Mouse (Mus musculus): ENCODE data around the gene Heca.
"Not testable (repeated sequence)": the region's sequence is repeated elsewhere in the genome, so short reads cannot be mapped to it uniquely, and the experiment has no call there.

The Heca gene

DNA sequence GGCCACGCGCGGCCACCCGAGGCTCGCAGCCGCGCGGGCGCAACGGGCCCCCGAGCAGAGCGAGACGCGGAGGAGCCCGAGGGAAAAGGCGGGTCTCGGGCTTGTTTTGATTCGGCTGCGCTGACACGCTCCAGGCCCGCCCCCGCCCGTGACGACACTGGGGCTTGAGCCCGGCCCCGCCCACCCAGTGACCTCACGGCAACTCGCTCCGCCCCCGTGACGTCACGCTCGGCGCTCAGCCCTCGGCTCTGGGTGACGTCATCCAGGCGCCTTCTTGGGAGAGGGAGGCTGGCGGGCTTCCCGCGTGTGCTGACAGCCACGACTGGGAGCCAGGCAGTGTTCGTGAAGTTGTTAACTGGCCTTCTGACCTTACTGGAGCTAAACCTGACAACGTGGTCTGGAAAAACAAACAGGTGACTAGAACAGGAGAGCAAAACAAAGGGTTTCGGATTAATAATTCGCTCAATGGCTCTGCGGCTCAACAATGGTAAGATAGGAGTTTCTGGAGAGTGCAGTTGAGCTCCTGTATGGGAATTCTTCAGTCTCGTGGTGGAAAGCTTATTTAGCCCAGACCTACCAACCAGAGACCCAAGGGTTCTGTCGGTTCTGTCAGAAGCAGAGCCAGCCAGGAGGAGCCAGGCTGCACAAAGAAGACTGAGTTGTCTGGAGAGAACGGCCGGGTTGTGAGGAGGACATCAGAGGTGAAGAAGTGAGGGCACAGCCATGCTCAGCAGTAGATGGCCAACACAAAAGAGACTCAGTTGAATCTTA lies at the start of gene Heca:
Gene Heca (minus strand): TSS at position 108 of the 771 bp plus-strand sequence.
- DNase-seq (ENCODE audit: low read depth, low spot score), result peak; percentile 80

GRCm38 (mm10) chr10:17990576-17990975 lies 42.7 kb upstream of the Heca start:
- no peak for DNase-seq (ENCODE audit: low read depth, low spot score)

- DNase-seq (ENCODE audit: low read depth, low spot score), result no peak
These were observed 41.3 kb upstream of the Heca start for GRCm38 (mm10) chr10:17989136-17989535.

DNA sequence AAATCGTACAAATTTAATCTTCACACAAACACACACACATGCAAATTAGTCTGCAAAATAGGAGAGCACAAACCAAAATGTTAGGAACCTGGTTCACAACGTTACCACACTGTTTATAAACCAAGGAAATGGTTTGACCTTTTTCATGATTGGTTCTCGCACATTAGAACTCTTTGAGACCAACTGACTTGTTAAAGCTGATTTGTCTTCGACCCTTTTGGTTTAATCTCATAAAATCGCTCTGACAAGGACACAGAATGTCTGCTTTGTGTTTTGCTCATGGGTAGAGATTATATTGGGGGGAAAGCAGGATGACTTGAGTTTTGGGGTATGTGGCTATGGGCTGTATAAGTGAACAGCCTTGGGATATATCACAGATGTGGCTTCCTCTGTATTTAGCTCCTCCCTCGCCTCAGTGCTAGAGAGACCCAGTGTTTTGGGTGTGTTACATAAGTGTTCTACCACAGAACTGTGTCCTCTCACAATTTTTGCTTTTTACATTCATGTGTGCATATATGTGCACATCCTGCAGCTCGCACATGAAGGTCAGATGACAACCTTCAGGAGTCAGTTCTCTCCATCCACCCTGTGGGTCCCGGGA lies 40.1 kb upstream of the Heca start:
- no peak for DNase-seq (ENCODE audit: low read depth, low spot score)

- DNase-seq (ENCODE audit: low read depth, low spot score), result no peak
These were observed 35.4 kb upstream of the Heca start for GRCm38 (mm10) chr10:17983313-17983712.

GRCm38 (mm10) chr10:17966090-17966489 lies 18.2 kb upstream of the Heca start:
- no peak for DNase-seq (ENCODE audit: low read depth, low spot score)

DNA sequence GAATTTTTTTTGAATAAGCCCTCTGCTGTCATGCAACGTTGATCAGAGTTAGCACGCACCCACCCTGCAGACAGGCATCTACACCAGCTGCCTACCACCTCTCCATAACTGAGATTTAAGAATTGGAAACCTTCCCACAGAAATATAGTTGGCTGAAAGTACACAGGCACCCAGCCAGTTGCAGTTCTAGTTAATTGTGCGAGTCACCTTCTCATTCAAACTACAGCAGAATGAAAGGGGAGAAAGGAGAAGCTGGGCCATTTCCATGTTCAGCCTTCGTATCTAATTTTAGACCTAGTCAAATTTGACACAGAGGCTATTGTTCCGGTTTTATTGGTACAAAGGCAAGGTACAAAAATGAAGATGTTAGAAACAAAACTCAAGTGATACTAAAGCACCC lies 2.9 kb upstream of the Heca start:
- DNase-seq (ENCODE audit: low read depth, low spot score), result peak; percentile 62

DNA sequence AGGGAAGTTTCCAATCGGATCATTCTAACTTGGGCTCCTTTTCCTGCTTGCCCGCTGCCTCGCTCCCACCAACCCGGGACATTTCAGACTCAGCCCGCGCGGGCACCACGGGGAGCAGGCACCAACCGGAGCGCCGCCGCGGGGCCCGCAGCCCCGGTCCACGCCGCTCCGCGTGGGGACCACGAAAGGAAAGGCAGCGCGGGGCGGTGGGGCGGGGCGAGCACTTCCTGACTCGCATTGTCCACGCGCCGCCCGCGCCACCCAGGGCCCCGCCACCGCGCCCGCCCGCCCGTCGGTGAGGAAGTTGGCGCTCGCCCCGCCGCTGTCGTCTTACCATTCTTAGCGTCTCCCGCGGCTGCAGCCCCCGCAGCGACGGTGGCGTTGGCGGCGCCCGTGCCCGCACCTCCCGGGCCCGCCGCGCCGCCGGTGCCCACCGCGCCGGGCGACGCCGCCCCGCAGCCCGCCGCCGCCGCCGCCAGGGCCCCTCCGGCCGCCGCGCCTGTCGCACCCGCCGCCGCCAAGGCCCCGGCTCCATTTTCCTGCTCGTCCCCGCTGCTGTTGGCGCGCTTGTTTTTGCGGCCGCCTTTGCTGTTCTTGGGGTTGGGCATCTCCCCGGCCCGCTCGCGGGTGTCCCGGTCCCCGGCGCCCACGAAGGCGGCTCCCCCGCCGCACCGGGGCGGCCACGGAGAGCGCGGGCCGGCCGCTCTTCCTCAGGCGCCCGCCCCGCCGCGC lies 526 bp downstream of the Heca start:
- DNase-seq (ENCODE audit: low read depth, low spot score), result no peak

- DNase-seq (ENCODE audit: low read depth, low spot score), result not testable (repeated sequence)
These were observed 1.1 kb downstream of the Heca start for GRCm38 (mm10) chr10:17946799-17947174.

- no peak for DNase-seq (ENCODE audit: low read depth, low spot score)
These were observed 1.8 kb downstream of the Heca start for GRCm38 (mm10) chr10:17946046-17946445.

DNA sequence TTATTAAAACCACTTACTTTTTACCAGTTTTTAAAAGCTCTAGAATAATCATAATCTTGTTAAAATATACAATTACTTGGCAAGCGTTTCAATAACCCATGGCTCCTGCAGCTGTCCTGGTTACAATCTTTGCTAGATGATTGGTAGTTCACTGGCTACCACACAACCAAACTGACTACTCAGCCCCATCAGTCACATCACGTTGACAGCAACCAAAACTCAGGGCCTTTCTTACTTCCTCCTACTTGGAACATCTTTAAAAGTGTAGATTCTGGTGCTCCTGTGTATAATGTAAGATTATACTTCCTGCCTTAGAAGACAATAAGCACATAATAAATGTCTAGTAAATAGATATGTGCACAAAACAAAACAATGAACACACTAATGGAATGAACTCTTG lies 14.2 kb downstream of the Heca start:
- no peak for DNase-seq (ENCODE audit: low read depth, low spot score)

GRCm38 (mm10) chr10:17932131-17932530 lies 15.7 kb downstream of the Heca start:
- no peak for DNase-seq (ENCODE audit: low read depth, low spot score)

DNA sequence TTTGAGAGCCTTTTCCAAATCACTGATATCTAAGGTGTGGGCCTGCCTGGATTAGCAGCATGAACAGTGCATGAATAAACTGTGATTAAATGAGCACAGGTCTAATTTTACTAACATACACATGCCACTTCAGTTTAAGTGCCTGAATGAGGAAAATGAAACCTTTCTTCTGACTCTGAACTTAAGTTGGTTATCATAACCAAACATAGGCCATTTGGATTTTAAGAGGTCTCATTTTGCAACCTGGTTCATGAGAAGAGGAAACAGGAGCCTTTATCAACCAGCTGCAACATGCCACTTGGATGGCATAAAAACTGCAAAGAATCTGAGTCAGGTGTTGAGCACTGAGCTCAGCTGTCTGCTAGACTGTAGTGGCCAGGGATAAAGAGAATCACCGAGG lies 16.7 kb downstream of the Heca start:
- no peak for DNase-seq (ENCODE audit: low read depth, low spot score)

DNA sequence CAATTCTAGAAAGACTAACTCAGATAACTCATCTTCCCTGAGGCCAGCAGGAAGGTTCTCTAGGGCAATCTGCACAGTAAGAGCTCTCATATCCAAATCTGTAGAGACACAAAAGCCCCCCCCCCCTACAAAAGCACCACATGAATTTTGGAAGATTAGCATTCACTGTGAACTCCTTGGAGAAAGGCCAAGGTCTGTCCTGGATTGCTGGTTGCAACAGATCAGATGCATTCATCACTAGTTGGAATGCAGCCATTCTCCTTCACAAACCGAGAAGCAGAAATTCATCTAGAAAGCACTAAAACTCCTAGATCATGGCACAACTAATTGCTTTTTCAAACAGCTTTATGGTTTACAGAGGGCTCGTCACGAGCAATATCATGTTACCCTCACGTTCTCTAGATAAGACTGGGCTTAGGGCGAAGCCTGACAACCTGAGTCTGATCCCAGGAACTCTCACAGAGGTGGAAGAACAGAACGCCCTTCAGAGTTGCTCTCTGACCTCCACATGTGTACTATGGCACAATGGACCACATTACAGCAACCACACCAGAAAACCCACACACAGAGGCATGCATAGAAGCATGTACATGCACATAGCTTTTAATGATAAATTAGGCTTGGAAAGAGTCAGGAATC lies 17.3 kb downstream of the Heca start:
- DNase-seq (ENCODE audit: low read depth, low spot score), result peak; percentile 24

GRCm38 (mm10) chr10:17925200-17925599 lies 22.7 kb downstream of the Heca start:
- no peak for DNase-seq (ENCODE audit: low read depth, low spot score)

DNA sequence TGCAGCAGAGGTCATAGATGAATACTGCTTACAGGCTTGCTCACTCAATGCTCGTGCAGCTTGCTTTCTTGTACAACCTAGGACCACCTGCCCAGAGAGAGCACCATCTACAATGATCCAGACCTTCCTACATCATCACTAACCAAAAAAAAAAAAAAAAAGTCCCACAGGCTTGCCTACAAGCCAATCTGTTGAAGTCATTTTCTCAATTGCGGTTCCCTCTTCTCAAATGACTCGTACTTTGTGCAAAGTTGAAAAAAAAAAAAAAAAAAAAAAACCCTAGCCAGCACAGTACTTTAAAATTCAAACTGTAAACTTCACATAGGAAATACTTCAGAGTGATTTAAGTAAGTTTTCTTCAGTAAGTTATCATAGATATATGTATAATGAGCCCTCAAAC lies 23.7 kb downstream of the Heca start:
- no peak for DNase-seq (ENCODE audit: low read depth, low spot score)

GRCm38 (mm10) chr10:17921381-17921780 lies 26.5 kb downstream of the Heca start:
- DNase-seq (ENCODE audit: low read depth, low spot score), result no peak

DNA sequence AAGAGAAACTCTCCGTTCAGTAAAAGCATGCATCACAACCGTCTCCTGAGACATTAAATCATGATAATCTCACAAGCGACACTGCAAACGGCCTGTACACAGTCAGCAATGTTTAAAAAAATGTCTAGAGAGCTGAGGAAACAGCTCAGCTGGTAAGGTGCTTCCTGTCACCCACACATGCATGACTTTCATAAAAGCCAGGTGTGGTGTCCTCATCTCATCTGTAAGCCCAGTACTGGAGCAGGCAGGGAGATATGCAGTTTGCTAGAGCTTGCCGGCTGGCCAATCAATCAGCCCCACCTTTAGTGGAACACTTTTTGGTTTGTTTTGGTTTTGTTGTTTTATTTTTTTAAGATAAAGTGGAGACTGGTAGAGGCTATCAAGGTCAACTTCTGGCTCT lies 27.9 kb downstream of the Heca start:
- no peak for DNase-seq (ENCODE audit: low read depth, low spot score)

- DNase-seq (ENCODE audit: low read depth, low spot score), result no peak
These were observed 28.8 kb downstream of the Heca start for GRCm38 (mm10) chr10:17919032-17919431.

- peak; percentile 60 for DNase-seq (ENCODE audit: low read depth, low spot score)
These were observed 39.1 kb downstream of the Heca start for GRCm38 (mm10) chr10:17908731-17909130.

DNA sequence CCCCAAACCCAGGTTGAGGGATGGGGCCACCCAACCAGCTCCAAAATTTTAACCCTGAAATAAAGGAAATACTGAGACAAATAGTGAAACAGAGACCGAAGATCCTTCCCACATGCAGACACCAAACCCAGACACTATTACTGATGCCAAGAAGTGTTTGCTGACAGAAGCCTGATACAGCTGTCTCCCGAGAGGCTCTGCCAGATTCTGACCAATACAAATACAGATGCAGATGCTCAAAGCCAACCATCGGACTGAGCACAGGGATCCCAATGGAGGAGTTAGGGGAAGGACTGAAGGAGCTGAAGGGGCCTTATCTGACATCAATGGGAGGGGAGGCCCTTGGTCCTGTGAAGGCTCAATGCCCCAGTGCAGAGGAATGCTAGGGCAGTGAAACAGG lies 41.5 kb downstream of the Heca start:
- DNase-seq (ENCODE audit: low read depth, low spot score), result not testable (repeated sequence)

DNA sequence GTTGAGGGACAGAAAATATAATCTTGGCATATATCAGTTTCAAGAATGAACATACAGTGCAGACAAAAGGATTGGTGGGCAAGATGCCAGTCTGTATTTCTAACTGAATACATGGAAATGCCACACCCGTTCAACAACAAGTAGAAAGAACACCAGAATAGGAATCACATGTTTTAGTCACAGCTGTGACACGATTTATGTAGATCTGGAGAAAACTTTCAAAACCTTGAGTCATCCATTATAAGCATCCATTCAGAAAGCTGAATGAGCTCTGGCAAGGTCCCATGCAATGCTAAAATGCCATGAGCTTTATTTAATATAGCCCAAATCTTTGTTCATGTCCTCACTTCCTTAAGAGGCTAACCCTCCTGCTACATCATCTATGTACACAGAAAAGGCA lies 44.4 kb downstream of the Heca start:
- DNase-seq (ENCODE audit: low read depth, low spot score), result peak; percentile 16

Data from telencephalon, adult 2 months (tissue).